Mouse (Mus musculus): ENCODE measurements around the gene Gla.

GRCm38 (mm10) chrX:134564326-134564725 lies 36.6 kb downstream of the Gla start:
- no peak for TF ChIP-seq CTCF (IDR thresholded peaks at IDR 0.05; ENCODE audit: extremely low read depth, insufficient read depth, low read length)
- TF ChIP-seq POLR2A (IDR thresholded peaks at IDR 0.05; ENCODE audit: extremely low read depth, insufficient read depth, low read length) = no peak

Data from cortical plate, adult 2 months (tissue).